Mouse (Mus musculus): ENCODE results near the gene Cdc42ep1. TPM values are rescaled to one million over a fixed set of nuclear protein-coding genes. Genes with fewer than 3 reads are reported as not detected.
A peak's percentile ranks its signal among the peaks of the same experiment; 100 is the strongest.

Gene Cdc42ep1
- total and polyA plus RNA-seq, 3 experiments: 30.8 to 62.3 (median 37.1) TPM

DNA sequence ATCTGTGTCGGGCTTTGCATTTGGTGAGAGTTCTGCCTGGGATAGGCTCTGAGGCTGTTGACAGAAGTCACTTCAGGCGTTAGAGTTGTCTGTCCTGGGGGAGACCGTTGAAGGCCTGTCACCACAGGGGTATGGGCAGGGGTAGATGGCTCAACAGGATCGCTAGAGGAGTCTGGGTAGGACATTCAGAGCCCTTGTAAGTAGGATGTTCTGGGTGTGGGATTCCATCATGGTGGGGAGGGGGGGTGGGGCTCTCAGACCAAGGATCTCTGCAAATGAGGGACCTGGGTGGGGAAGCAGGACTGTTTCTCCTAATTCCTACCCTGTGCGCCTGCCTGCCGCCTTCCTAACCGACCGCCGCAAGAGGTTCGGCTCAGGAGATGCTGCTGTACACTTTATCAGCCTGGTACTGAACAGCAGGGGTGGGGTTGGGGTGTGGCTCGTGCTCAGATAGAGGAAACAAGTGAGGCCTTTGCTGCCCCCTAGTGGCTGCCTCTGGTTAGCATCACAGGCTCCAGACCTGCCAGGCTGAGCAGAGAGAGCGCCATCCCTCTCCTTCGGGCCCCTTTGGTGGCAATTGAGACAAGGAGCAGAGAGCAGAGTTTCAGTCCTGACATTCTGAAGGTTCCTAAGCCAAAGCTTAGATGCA is 9.2 kb downstream of the Cdc42ep1 start:
- peak overlapping the region; percentile 2; the same call in 1 of the 2 replicates for H3K27ac ChIP-seq
- peaks cover 22% of the 10 kb centered on the region for H3K4me1 ChIP-seq (ENCODE audit: control insufficient read depth, insufficient read depth, low read length)
- TF ChIP-seq CTCF (IDR thresholded peaks at IDR 0.05) (no peak; the same call in 1 of the 2 replicates), POLR2A (IDR thresholded peaks at IDR 0.05; ENCODE audit: insufficient read depth, low read depth, low read length) (peak; percentile 54; the same call in 1 of the 2 replicates), EP300 (IDR thresholded peaks at IDR 0.05; ENCODE audit: insufficient read depth, low read depth, low read length) (peak; percentile 88; the same call in 1 of the 2 replicates)
- intact Hi-C loops (cut with DNase I): loop anchor here (5.0 kb wide), 2 partner anchors 34 to 229 kb away; no protein-coding TSS in a partner anchor
- H3K4me3 ChIP-seq: no peak overlapping the region
- H3K36me3 ChIP-seq (ENCODE audit: control insufficient read depth, insufficient read depth, low read length): peaks cover 17% of the 10 kb centered on the region
- H3K9ac ChIP-seq (ENCODE audit: low read depth, low read length): 0 out of 2 replicates have a peak overlapping the region, but pooled peaks have one; percentile 12
- WGBS: 6% methylated on average over 13 of the region's 13 CpGs
- peak; percentile 90 to 93 for DNase-seq
- no peaks in the 10 kb centered on the region for H3K27me3 ChIP-seq (ENCODE audit: control insufficient read depth, insufficient read depth, low read length)
- H3K79me2 ChIP-seq (replicated peaks; ENCODE audit: control insufficient read depth, insufficient read depth, low read length): peaks cover 6% of the 10 kb centered on the region; the same call in 1 of the 2 replicates

GRCm38 (mm10) chr15:78855303-78855965 is 13.0 kb downstream of the Cdc42ep1 start, which contains the start of gene Lgals2:
Gene Lgals2, minus strand, starts transcription at chr15:78855529.
- intact Hi-C loops (cut with DNase I): no loop called here

GRCm38 (mm10) chr15:78857009-78857408 is 14.6 kb downstream of the Cdc42ep1 start:
- peak in 1 of 2 experiments; percentile 78 for DNase-seq
- intact Hi-C loops (cut with DNase I): no loop called here
- no peak for TF ChIP-seq EP300 (IDR thresholded peaks at IDR 0.05; ENCODE audit: insufficient read depth, low read depth, low read length)
- TF ChIP-seq CTCF (IDR thresholded peaks at IDR 0.05): no peak
- TF ChIP-seq POLR2A (IDR thresholded peaks at IDR 0.05; ENCODE audit: insufficient read depth, low read depth, low read length): no peak
- Histone ChIP-seq H3K27ac (no peak overlapping the region), H3K36me3 (ENCODE audit: control insufficient read depth, insufficient read depth, low read length) (no peaks in the 10 kb centered on the region), H3K79me2 (replicated peaks; ENCODE audit: control insufficient read depth, insufficient read depth, low read length) (no peaks in the 10 kb centered on the region), H3K4me3 (no peak overlapping the region), H3K27me3 (ENCODE audit: control insufficient read depth, insufficient read depth, low read length) (no peaks in the 10 kb centered on the region), H3K4me1 (ENCODE audit: control insufficient read depth, insufficient read depth, low read length) (peaks cover 2% of the 10 kb centered on the region), H3K9ac (ENCODE audit: low read depth, low read length) (no peak overlapping the region)
- WGBS: 22% methylated on average over 7 of the region's 7 CpGs

More at GRCm38 (mm10) chr15:78855303-78855965, 13.0 kb downstream of the Cdc42ep1 start, which contains the start of gene Lgals2:
- DNase-seq: no peak
- 49% methylated on average over 8 of the region's 8 CpGs for WGBS
- H3K36me3 ChIP-seq (ENCODE audit: control insufficient read depth, insufficient read depth, low read length): no peaks in the 10 kb centered on the region
- peaks cover 7% of the 10 kb centered on the region for H3K4me1 ChIP-seq (ENCODE audit: control insufficient read depth, insufficient read depth, low read length)
- H3K4me3 ChIP-seq: no peak within 1 kb of the TSS
- no peak within 1 kb of the TSS for H3K9ac ChIP-seq (ENCODE audit: low read depth, low read length)
- TF ChIP-seq EP300 (IDR thresholded peaks at IDR 0.05; ENCODE audit: insufficient read depth, low read depth, low read length): no peak
- TF ChIP-seq POLR2A (IDR thresholded peaks at IDR 0.05; ENCODE audit: insufficient read depth, low read depth, low read length): no peak
- no peaks in the 10 kb centered on the region for H3K27me3 ChIP-seq (ENCODE audit: control insufficient read depth, insufficient read depth, low read length)
- H3K27ac ChIP-seq: no peak within 1 kb of the TSS
- H3K79me2 ChIP-seq (replicated peaks; ENCODE audit: control insufficient read depth, insufficient read depth, low read length): no peaks in the 10 kb centered on the region

DNA sequence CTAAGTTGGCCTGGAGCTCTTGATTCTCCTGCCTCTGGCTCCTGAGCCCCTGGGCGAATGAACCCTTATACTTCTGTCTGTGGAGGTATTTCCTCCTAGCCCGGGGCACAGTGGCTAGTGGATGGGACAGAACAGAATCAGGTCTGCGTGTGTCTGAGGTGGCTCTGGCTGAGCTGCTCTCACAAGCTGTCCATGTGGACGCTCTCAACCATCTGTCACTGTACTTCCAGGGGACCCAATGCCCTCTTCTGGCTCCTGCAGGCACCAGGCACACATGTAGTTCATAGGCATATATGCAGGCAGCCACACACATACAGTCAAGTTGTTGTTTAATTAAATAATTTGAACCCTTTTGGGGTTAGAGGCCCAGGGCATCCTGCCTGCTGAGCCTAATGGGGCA is 16.9 kb downstream of the Cdc42ep1 start:
- no peak overlapping the region for H3K9ac ChIP-seq (ENCODE audit: low read depth, low read length)
- intact Hi-C loops (cut with DNase I): no loop called here
- WGBS: 70% methylated on average over 4 of the region's 4 CpGs
- TF ChIP-seq EP300 (IDR thresholded peaks at IDR 0.05; ENCODE audit: insufficient read depth, low read depth, low read length) (no peak), POLR2A (IDR thresholded peaks at IDR 0.05; ENCODE audit: insufficient read depth, low read depth, low read length) (no peak)
- no peaks in the 10 kb centered on the region; the same call in 1 of the 2 replicates for H3K4me1 ChIP-seq (ENCODE audit: control insufficient read depth, insufficient read depth, low read length)
- H3K36me3 ChIP-seq (ENCODE audit: control insufficient read depth, insufficient read depth, low read length): no peaks in the 10 kb centered on the region
- no peak for DNase-seq
- no peak overlapping the region for H3K4me3 ChIP-seq
- H3K27ac ChIP-seq: no peak overlapping the region
- no peaks in the 10 kb centered on the region for H3K79me2 ChIP-seq (replicated peaks; ENCODE audit: control insufficient read depth, insufficient read depth, low read length)
- H3K27me3 ChIP-seq (ENCODE audit: control insufficient read depth, insufficient read depth, low read length): no peaks in the 10 kb centered on the region

- Histone ChIP-seq H3K36me3 (ENCODE audit: control insufficient read depth, insufficient read depth, low read length) (no peaks in the 10 kb centered on the region), H3K4me1 (ENCODE audit: control insufficient read depth, insufficient read depth, low read length) (no peaks in the 10 kb centered on the region; the same call in 1 of the 2 replicates), H3K79me2 (replicated peaks; ENCODE audit: control insufficient read depth, insufficient read depth, low read length) (no peaks in the 10 kb centered on the region), H3K27me3 (ENCODE audit: control insufficient read depth, insufficient read depth, low read length) (no peaks in the 10 kb centered on the region), H3K9ac (ENCODE audit: low read depth, low read length) (no peak overlapping the region), H3K4me3 (no peak overlapping the region), H3K27ac (no peak overlapping the region)
- no peak for TF ChIP-seq CTCF (IDR thresholded peaks at IDR 0.05)
- TF ChIP-seq POLR2A (IDR thresholded peaks at IDR 0.05; ENCODE audit: insufficient read depth, low read depth, low read length): no peak
- TF ChIP-seq EP300 (IDR thresholded peaks at IDR 0.05; ENCODE audit: insufficient read depth, low read depth, low read length): no peak
- 35% methylated on average over 6 of the region's 6 CpGs for WGBS
- DNase-seq: no peak
- intact Hi-C loops (cut with DNase I): no loop called here
These were observed 17.3 kb downstream of the Cdc42ep1 start for GRCm38 (mm10) chr15:78859714-78860113.

GRCm38 (mm10) chr15:78862280-78862679 is 19.9 kb downstream of the Cdc42ep1 start:
- H3K27ac ChIP-seq: no peak overlapping the region
- no peaks in the 10 kb centered on the region for H3K36me3 ChIP-seq (ENCODE audit: control insufficient read depth, insufficient read depth, low read length)
- H3K79me2 ChIP-seq (replicated peaks; ENCODE audit: control insufficient read depth, insufficient read depth, low read length): no peaks in the 10 kb centered on the region
- DNase-seq: no peak
- no peak overlapping the region for H3K4me3 ChIP-seq
- intact Hi-C loops (cut with DNase I): no loop called here
- 62% methylated on average over 5 of the region's 5 CpGs for WGBS
- no peak overlapping the region for H3K9ac ChIP-seq (ENCODE audit: low read depth, low read length)
- no peaks in the 10 kb centered on the region; the same call in 1 of the 2 replicates for H3K4me1 ChIP-seq (ENCODE audit: control insufficient read depth, insufficient read depth, low read length)
- TF ChIP-seq POLR2A (IDR thresholded peaks at IDR 0.05; ENCODE audit: insufficient read depth, low read depth, low read length): no peak
- TF ChIP-seq EP300 (IDR thresholded peaks at IDR 0.05; ENCODE audit: insufficient read depth, low read depth, low read length): no peak
- no peak for TF ChIP-seq CTCF (IDR thresholded peaks at IDR 0.05)
- no peaks in the 10 kb centered on the region for H3K27me3 ChIP-seq (ENCODE audit: control insufficient read depth, insufficient read depth, low read length)
